Mouse (Mus musculus) limb, embryonic 15.5 days (tissue): ENCODE data around the gene Col4a2. TPM values are rescaled to one million over a fixed set of nuclear protein-coding genes. Genes with fewer than 3 reads are reported as not detected.

Experiments
- ATAC-seq: fragments of 200-750 bp; cut with Nextera tagmentation; 2 replicates; pipeline ENCODE4 v1.8.0; 2017; ENCODE audit warnings: low read depth, moderate TSS enrichment; ENCODE audit not compliant: insufficient number of reproducible peaks, low FRiP score, low TSS enrichment
- H3K27ac ChIP-seq: fragments of 300-500 bp; sonication (generic); 2 replicates; pipeline ENCODE4 v1.5.1; 2015; ENCODE audit warnings: moderate library complexity, mild to moderate bottlenecking, inconsistent platforms
- H3K27me3 ChIP-seq: fragments of 300-500 bp; sonication (generic); 2 replicates; pipeline ENCODE4 v1.6.1; 2015; ENCODE audit warnings: inconsistent platforms
- H3K36me3 ChIP-seq: fragments of 300-500 bp; sonication (generic); 2 replicates; pipeline ENCODE4 v1.6.1; 2015; ENCODE audit warnings: inconsistent platforms
- H3K4me1 ChIP-seq: fragments of 300-500 bp; sonication (generic); 2 replicates; pipeline ENCODE4 v1.6.1; 2015; ENCODE audit warnings: inconsistent platforms
- H3K4me2 ChIP-seq: fragments of 300-500 bp; sonication (generic); 2 replicates; pipeline ENCODE4 v1.6.1; 2015; ENCODE audit warnings: mild to moderate bottlenecking, inconsistent platforms
- H3K4me3 ChIP-seq: fragments of 300-500 bp; sonication (generic); 2 replicates; pipeline ENCODE4 v1.5.1; 2015; ENCODE audit warnings: mild to moderate bottlenecking, inconsistent platforms
- H3K9ac ChIP-seq: fragments of 300-500 bp; sonication (generic); 2 replicates; pipeline ENCODE4 v1.6.1; 2015; ENCODE audit warnings: inconsistent platforms
- H3K9me3 ChIP-seq: fragments of 300-500 bp; sonication (generic); 2 replicates; pipeline ENCODE4 v1.6.1; 2016; ENCODE audit warnings: inconsistent platforms
- WGBS: fragments of 180-500 bp; shearing (Covaris S2); methylation state at CpG from one replicate; pipeline ENCODE4 v1.1.7; 2015; 5-methylcytosine and 5-hydroxymethylcytosine counted together
- polyA plus RNA-seq: library from polyadenylated mRNA; unstranded; fragments of >200 nt; fragmentation: Nextera tagmentation; extraction: Ambion mirVana; gene quantifications from 2 replicates; pipeline ENCODE4 v1.2.1, GENCODE M21; 2015

The Col4a2 gene
- polyA plus RNA-seq, 1 experiment from 2014 or later: 77.4 TPM

DNA sequence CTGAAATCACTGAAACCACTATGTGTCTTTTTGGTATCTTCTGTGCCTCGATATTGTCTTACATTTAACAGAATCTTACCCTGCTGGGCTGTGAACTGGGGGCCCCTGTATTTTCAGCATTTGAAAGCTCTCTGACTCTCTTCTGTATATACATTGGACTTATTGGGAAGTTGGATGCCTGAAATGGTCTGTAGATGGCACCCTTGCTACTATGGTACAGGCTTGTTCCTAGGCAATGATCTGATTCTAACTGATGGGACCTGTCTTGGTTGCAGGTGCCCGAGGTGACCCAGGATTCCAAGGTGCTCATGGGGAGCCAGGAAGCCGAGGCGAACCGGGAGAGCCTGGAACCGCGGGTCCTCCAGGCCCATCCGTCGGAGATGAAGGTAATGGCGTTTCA is 102.5 kb downstream of the Col4a2 start:
- H3K9me3 ChIP-seq: no peaks in the 10 kb centered on the region
- no peaks in the 10 kb centered on the region for H3K27me3 ChIP-seq
- no peak overlapping the region for H3K9ac ChIP-seq
- H3K4me1 ChIP-seq: peaks cover 32% of the 10 kb centered on the region
- H3K4me3 ChIP-seq: no peak overlapping the region
- no peak overlapping the region for H3K4me2 ChIP-seq
- no peak overlapping the region for H3K27ac ChIP-seq
- WGBS: 82% methylated on average over 10 of the region's 10 CpGs
- H3K36me3 ChIP-seq: peaks cover 20% of the 10 kb centered on the region
- ATAC-seq: no peak

- Histone ChIP-seq H3K9ac (no peak overlapping the region), H3K4me1 (peaks cover 12% of the 10 kb centered on the region), H3K4me3 (no peak overlapping the region), H3K4me2 (no peak overlapping the region), H3K27me3 (no peaks in the 10 kb centered on the region), H3K27ac (no peak overlapping the region), H3K36me3 (peaks cover 32% of the 10 kb centered on the region), H3K9me3 (no peaks in the 10 kb centered on the region)
- 75% methylated on average over 13 of the region's 13 CpGs for WGBS
- no peak for ATAC-seq
Observed at GRCm38 (mm10) chr8:11417762-11418161, 105.2 kb downstream of the Col4a2 start.

DNA sequence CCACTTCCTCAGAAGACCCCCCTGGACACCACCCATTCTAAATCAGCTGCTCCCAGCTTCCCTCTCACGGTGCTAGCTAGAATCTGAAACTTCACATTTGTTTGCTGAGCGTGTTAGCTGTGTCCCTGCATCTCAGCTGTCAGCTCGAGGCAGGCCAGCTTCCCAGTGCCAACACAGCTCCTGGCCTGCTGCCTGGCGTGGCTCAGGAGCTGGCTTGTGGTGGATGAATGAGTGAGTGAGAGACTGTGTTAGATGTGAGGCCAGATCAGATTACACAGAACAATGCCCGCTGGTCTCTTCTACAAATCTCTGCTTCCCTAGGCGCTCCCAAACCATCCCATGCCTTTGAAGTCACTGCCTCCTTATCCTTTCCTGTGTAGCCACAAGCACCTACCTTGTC is 106.6 kb downstream of the Col4a2 start:
- Histone ChIP-seq H3K27me3 (no peaks in the 10 kb centered on the region), H3K36me3 (peaks cover 38% of the 10 kb centered on the region), H3K9ac (no peak overlapping the region), H3K27ac (peak overlapping the region; percentile 51; the same call in 1 of the 2 replicates), H3K9me3 (no peaks in the 10 kb centered on the region), H3K4me2 (no peak overlapping the region), H3K4me1 (peaks cover 8% of the 10 kb centered on the region), H3K4me3 (no peak overlapping the region)
- WGBS: 28% methylated on average over 6 of the region's 6 CpGs
- peak; percentile 57; the same call in 1 of the 2 replicates for ATAC-seq

GRCm38 (mm10) chr8:11419645-11420044 is 107.0 kb downstream of the Col4a2 start:
- peaks cover 8% of the 10 kb centered on the region for H3K4me1 ChIP-seq
- H3K27me3 ChIP-seq: no peaks in the 10 kb centered on the region
- no peak overlapping the region for H3K27ac ChIP-seq
- no peak overlapping the region for H3K9ac ChIP-seq
- 19% methylated on average over 2 of the region's 2 CpGs for WGBS
- no peak overlapping the region for H3K4me3 ChIP-seq
- no peaks in the 10 kb centered on the region for H3K9me3 ChIP-seq
- H3K4me2 ChIP-seq: no peak overlapping the region
- H3K36me3 ChIP-seq: peaks cover 39% of the 10 kb centered on the region
- ATAC-seq: no peak

- Histone ChIP-seq H3K9ac (no peak overlapping the region), H3K4me1 (peaks cover 8% of the 10 kb centered on the region), H3K4me3 (no peak overlapping the region), H3K36me3 (peaks cover 47% of the 10 kb centered on the region), H3K4me2 (no peak overlapping the region), H3K9me3 (no peaks in the 10 kb centered on the region), H3K27me3 (no peaks in the 10 kb centered on the region), H3K27ac (no peak overlapping the region)
- 51% methylated on average over 14 of the region's 14 CpGs for WGBS
- no peak for ATAC-seq
Observed at GRCm38 (mm10) chr8:11421105-11421504, 108.5 kb downstream of the Col4a2 start.

DNA sequence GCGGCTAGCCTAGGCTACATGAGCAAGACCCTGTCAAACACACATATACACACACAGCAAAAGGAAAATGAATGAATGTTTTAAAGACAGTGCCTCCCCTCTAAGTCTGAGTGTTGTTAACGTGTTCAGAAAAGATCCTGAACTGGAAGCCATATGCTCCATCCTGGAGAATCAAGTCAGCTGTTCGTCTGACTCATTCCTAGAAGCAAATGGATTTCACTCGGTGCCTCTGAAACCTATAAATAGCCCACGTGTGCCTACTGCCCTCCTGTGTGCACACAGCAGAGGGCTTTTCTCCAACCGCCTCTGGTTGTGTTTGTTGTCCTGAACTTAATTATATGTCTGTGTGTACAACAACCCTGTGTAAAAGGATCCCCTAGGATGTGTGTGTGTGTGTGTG is 109.4 kb downstream of the Col4a2 start:
- ATAC-seq: no peak
- 64% methylated on average over 6 of the region's 6 CpGs for WGBS
- peaks cover 44% of the 10 kb centered on the region for H3K36me3 ChIP-seq
- no peaks in the 10 kb centered on the region for H3K9me3 ChIP-seq
- no peak overlapping the region for H3K4me3 ChIP-seq
- no peak overlapping the region for H3K9ac ChIP-seq
- H3K4me1 ChIP-seq: peaks cover 8% of the 10 kb centered on the region
- H3K27ac ChIP-seq: no peak overlapping the region
- no peak overlapping the region for H3K4me2 ChIP-seq
- no peaks in the 10 kb centered on the region for H3K27me3 ChIP-seq

GRCm38 (mm10) chr8:11423091-11423490 is 110.5 kb downstream of the Col4a2 start:
- Histone ChIP-seq H3K27me3 (no peaks in the 10 kb centered on the region), H3K36me3 (peaks cover 55% of the 10 kb centered on the region), H3K4me2 (no peak overlapping the region), H3K27ac (no peak overlapping the region), H3K4me1 (peaks cover 8% of the 10 kb centered on the region), H3K9me3 (no peaks in the 10 kb centered on the region), H3K9ac (no peak overlapping the region), H3K4me3 (no peak overlapping the region)
- ATAC-seq: no peak
- WGBS: 69% methylated on average over 7 of the region's 7 CpGs

DNA sequence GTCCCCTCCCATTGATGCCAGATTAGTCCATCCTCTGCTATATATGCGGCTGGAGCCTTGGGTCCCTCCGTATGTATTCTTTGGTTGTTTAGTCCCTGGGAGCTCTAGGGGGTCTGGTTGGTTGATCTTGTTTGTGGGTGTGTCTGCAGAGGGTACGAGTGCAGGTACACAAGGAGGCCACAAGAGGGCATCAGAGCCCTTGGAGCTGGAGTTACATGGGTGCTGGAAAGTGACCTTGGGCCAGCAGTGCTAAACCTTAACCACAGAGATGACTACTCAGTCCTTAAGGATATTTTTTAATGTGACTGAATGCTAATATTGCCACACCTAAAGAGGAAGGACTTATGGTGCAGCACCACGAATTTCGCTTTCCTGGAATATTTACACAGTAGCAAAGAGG is 118.1 kb downstream of the Col4a2 start:
- H3K9ac ChIP-seq: no peak overlapping the region
- H3K4me2 ChIP-seq: no peak overlapping the region
- 71% methylated on average over 5 of the region's 5 CpGs for WGBS
- no peak overlapping the region for H3K4me3 ChIP-seq
- no peaks in the 10 kb centered on the region for H3K27me3 ChIP-seq
- H3K9me3 ChIP-seq: no peaks in the 10 kb centered on the region
- no peak overlapping the region for H3K27ac ChIP-seq
- H3K36me3 ChIP-seq: peaks cover 81% of the 10 kb centered on the region
- no peaks in the 10 kb centered on the region for H3K4me1 ChIP-seq
- ATAC-seq: no peak

GRCm38 (mm10) chr8:11437862-11438261 is 125.3 kb downstream of the Col4a2 start:
- Histone ChIP-seq H3K9ac (no peak overlapping the region), H3K4me1 (no peaks in the 10 kb centered on the region), H3K27ac (no peak overlapping the region), H3K4me2 (no peak overlapping the region), H3K27me3 (no peaks in the 10 kb centered on the region), H3K4me3 (no peak overlapping the region), H3K9me3 (no peaks in the 10 kb centered on the region), H3K36me3 (peaks cover 84% of the 10 kb centered on the region)
- 52% methylated on average over 12 of the region's 12 CpGs for WGBS
- ATAC-seq: no peak

GRCm38 (mm10) chr8:11441291-11441690 is 128.7 kb downstream of the Col4a2 start:
- H3K4me1 ChIP-seq: no peaks in the 10 kb centered on the region
- H3K9me3 ChIP-seq: no peaks in the 10 kb centered on the region
- no peak overlapping the region for H3K27ac ChIP-seq
- H3K27me3 ChIP-seq: no peaks in the 10 kb centered on the region
- H3K9ac ChIP-seq: no peak overlapping the region
- no peak overlapping the region for H3K4me3 ChIP-seq
- 96% methylated on average over 6 of the region's 6 CpGs for WGBS
- no peak overlapping the region for H3K4me2 ChIP-seq
- no peak for ATAC-seq
- peaks cover 86% of the 10 kb centered on the region for H3K36me3 ChIP-seq

- H3K9me3 ChIP-seq: no peaks in the 10 kb centered on the region
- peaks cover 93% of the 10 kb centered on the region for H3K36me3 ChIP-seq
- WGBS: 87% methylated on average over 9 of the region's 9 CpGs
- H3K4me3 ChIP-seq: no peak overlapping the region
- H3K9ac ChIP-seq: no peak overlapping the region
- no peak for ATAC-seq
- H3K4me2 ChIP-seq: no peak overlapping the region
- H3K4me1 ChIP-seq: no peaks in the 10 kb centered on the region
- no peaks in the 10 kb centered on the region for H3K27me3 ChIP-seq
- no peak overlapping the region for H3K27ac ChIP-seq
Observed at GRCm38 (mm10) chr8:11443611-11444010, 131.0 kb downstream of the Col4a2 start.

DNA sequence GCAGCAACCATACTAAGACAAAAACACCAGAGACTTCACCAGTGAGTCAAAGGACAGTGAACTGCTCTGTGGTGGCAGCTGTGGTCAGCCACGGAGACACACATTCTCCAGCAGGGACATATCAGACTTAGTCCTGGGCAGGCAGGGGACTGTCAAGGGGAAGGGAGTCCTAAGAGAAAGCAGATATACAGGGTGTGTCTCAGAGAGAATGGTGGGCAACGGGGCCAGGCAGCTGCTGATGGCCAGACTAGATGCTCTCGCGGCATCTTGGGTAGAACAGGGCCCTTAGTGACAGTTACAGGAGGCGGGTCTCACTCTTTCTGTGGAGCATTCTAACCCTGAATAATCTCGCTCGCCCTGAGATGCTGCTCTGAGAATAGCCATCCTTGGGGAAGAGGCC is 131.6 kb downstream of the Col4a2 start:
- Histone ChIP-seq H3K4me2 (no peak overlapping the region), H3K4me3 (no peak overlapping the region), H3K36me3 (peaks cover 92% of the 10 kb centered on the region), H3K4me1 (no peaks in the 10 kb centered on the region), H3K27ac (no peak overlapping the region), H3K9ac (no peak overlapping the region), H3K9me3 (no peaks in the 10 kb centered on the region), H3K27me3 (no peaks in the 10 kb centered on the region)
- no peak for ATAC-seq
- WGBS: 94% methylated on average over 7 of the region's 7 CpGs

DNA sequence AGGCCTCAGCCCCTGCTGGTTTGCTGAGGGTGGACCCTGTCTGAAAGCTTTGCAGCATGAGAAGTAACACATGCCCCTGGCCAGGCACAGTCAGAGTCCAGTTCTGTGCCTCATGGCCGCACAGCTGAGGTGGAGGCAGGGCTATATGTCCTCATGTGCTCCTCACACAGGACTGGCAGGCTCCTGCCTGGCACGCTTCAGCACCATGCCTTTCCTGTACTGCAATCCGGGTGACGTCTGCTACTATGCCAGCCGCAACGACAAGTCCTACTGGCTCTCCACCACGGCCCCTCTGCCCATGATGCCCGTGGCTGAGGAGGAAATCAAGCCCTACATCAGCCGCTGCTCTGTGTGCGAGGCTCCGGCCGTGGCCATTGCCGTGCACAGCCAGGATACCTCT is 133.2 kb downstream of the Col4a2 start:
- no peaks in the 10 kb centered on the region for H3K9me3 ChIP-seq
- H3K9ac ChIP-seq: no peak overlapping the region
- no peak overlapping the region for H3K4me3 ChIP-seq
- H3K36me3 ChIP-seq: peaks cover 81% of the 10 kb centered on the region
- H3K4me2 ChIP-seq: no peak overlapping the region
- 93% methylated on average over 13 of the region's 13 CpGs for WGBS
- peaks cover 5% of the 10 kb centered on the region for H3K4me1 ChIP-seq
- no peaks in the 10 kb centered on the region for H3K27me3 ChIP-seq
- ATAC-seq: no peak
- H3K27ac ChIP-seq: no peak overlapping the region
